ENCODE assay signal across 8 mouse cellular contexts in the genomic region with DNA sequence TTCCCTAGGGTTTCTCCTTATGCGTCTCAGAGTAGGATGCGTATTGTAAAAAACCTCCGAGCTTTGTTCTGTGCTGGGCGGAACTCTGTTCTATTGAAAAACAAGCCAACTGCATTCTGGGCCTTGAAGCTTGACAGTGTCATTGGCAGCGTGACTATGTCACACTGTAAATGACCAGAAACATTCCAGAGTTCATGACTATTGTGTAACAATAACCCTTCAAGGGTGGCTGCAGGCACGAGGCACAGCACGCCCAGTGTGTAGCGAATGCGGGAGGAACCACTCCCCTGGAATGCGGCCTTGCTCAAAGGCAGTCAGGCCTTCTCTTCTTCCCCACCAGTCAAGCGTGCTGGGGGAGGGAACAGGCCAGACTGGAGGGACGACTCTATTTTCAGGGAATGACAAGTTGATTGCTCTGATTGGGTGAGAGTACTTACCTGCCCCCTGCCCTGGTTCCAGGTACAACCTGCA.
DNase-seq lines count a peak whose midpoint lies in the region; ATAC-seq and TF ChIP-seq lines count a peak whose summit lies in the region.

No protein-coding gene starts in this region.

- H3K9ac ChIP-seq in midbrain, postnatal 0 days (replicated peaks; ENCODE audit: low read length, poor library complexity, severe bottlenecking) = no peak overlapping the region
- H3K9ac ChIP-seq in embryonic facial prominence, embryonic 15.5 days = no peak overlapping the region
- H3K9ac ChIP-seq in kidney, embryonic 16.5 days (replicated peaks; ENCODE audit: low read length) = no peak overlapping the region
- no peak overlapping the region for H3K9ac ChIP-seq in neural tube, embryonic 13.5 days

- peak; percentile 46 for DNase-seq in midbrain, embryonic 10.5 days (ENCODE audit: low spot score)
- no peak for DNase-seq in midbrain, postnatal 0 days (ENCODE audit: low spot score)
- no peak for DNase-seq in frontal cortex, postnatal 14 days (ENCODE audit: low spot score in 2 of 2)
- no peak for DNase-seq in right cerebral cortex, adult 2 months (ENCODE audit: low spot score in 2 of 2)

- no peak for ATAC-seq in midbrain, postnatal 0 days (ENCODE audit: low FRiP score)
- ATAC-seq in embryonic facial prominence, embryonic 15.5 days (ENCODE audit: insufficient number of reproducible peaks, low FRiP score, low TSS enrichment, low read depth) = peak; percentile 54; the same call in 1 of the 2 replicates
- peak; percentile 94 for ATAC-seq in kidney, embryonic 16.5 days (ENCODE audit: low FRiP score, low TSS enrichment)
- ATAC-seq in neural tube, embryonic 13.5 days (ENCODE audit: low read depth) = peak; percentile 43; the same call in 1 of the 2 replicates
- ATAC-seq in monocyte, adult 5-6 weeks (replicated peaks; ENCODE audit: insufficient number of reproducible peaks, low FRiP score, low TSS enrichment, poor library complexity, severe bottlenecking) = no peak; the same call in 1 of the 2 replicates

- TF ChIP-seq CTCF in midbrain, postnatal 0 days (IDR thresholded peaks at IDR 0.05) = no peak

- no peak overlapping the region for H3K4me3 ChIP-seq in midbrain, embryonic 10.5 days
- no peak overlapping the region for H3K4me3 ChIP-seq in midbrain, postnatal 0 days (ENCODE audit: low read depth, low read length)
- H3K4me3 ChIP-seq in embryonic facial prominence, embryonic 15.5 days (replicated peaks) = no peak overlapping the region
- H3K4me3 ChIP-seq in kidney, embryonic 16.5 days (ENCODE audit: low read length) = no peak overlapping the region
- no peak overlapping the region for H3K4me3 ChIP-seq in neural tube, embryonic 13.5 days

- H3K9me3 ChIP-seq in midbrain, embryonic 10.5 days (replicated peaks) = no peaks in the 10 kb centered on the region
- H3K9me3 ChIP-seq in midbrain, postnatal 0 days (ENCODE audit: low read length) = no peaks in the 10 kb centered on the region
- H3K9me3 ChIP-seq in embryonic facial prominence, embryonic 15.5 days (replicated peaks) = no peaks in the 10 kb centered on the region
- H3K9me3 ChIP-seq in kidney, embryonic 16.5 days (ENCODE audit: low read length) = no peaks in the 10 kb centered on the region
- H3K9me3 ChIP-seq in neural tube, embryonic 13.5 days = no peaks in the 10 kb centered on the region

- WGBS in midbrain, embryonic 10.5 days = 32% methylated on average over 12 of the region's 12 CpGs
- WGBS in midbrain, postnatal 0 days = 35% methylated on average over 12 of the region's 12 CpGs
- 41% methylated on average over 12 of the region's 12 CpGs for WGBS in embryonic facial prominence, embryonic 15.5 days
- WGBS in kidney, embryonic 16.5 days = 42% methylated on average over 12 of the region's 12 CpGs
- 34% methylated on average over 12 of the region's 12 CpGs for WGBS in neural tube, embryonic 13.5 days

- H3K4me2 ChIP-seq in midbrain, postnatal 0 days (ENCODE audit: low read depth, low read length, poor library complexity, severe bottlenecking) = no peak overlapping the region
- H3K4me2 ChIP-seq in embryonic facial prominence, embryonic 15.5 days (replicated peaks) = no peak overlapping the region
- H3K4me2 ChIP-seq in kidney, embryonic 16.5 days (replicated peaks; ENCODE audit: low read depth, low read length) = peak overlapping the region; percentile 13; the same call in 1 of the 2 replicates
- no peak overlapping the region for H3K4me2 ChIP-seq in neural tube, embryonic 13.5 days

- no peak overlapping the region for H3K27ac ChIP-seq in midbrain, embryonic 10.5 days (replicated peaks)
- no peak overlapping the region for H3K27ac ChIP-seq in midbrain, postnatal 0 days (ENCODE audit: low read depth, low read length)
- H3K27ac ChIP-seq in embryonic facial prominence, embryonic 15.5 days (replicated peaks) = peak overlapping the region; percentile 5; the same call in 1 of the 2 replicates
- H3K27ac ChIP-seq in kidney, embryonic 16.5 days (ENCODE audit: low read length) = peak overlapping the region; percentile 41
- no peak overlapping the region for H3K27ac ChIP-seq in neural tube, embryonic 13.5 days (replicated peaks)

- H3K4me1 ChIP-seq in midbrain, embryonic 10.5 days = peaks cover 7% of the 10 kb centered on the region
- H3K4me1 ChIP-seq in midbrain, postnatal 0 days (ENCODE audit: insufficient read depth, low read length) = no peaks in the 10 kb centered on the region
- H3K4me1 ChIP-seq in embryonic facial prominence, embryonic 15.5 days = no peaks in the 10 kb centered on the region
- H3K4me1 ChIP-seq in kidney, embryonic 16.5 days (ENCODE audit: insufficient read depth, low read length) = no peaks in the 10 kb centered on the region
- H3K4me1 ChIP-seq in neural tube, embryonic 13.5 days (replicated peaks) = no peaks in the 10 kb centered on the region

- H3K36me3 ChIP-seq in midbrain, embryonic 10.5 days = no peaks in the 10 kb centered on the region
- no peaks in the 10 kb centered on the region for H3K36me3 ChIP-seq in midbrain, postnatal 0 days (ENCODE audit: insufficient read depth, low read length)
- H3K36me3 ChIP-seq in embryonic facial prominence, embryonic 15.5 days = no peaks in the 10 kb centered on the region
- no peaks in the 10 kb centered on the region for H3K36me3 ChIP-seq in kidney, embryonic 16.5 days (ENCODE audit: insufficient read depth, low read length)
- no peaks in the 10 kb centered on the region for H3K36me3 ChIP-seq in neural tube, embryonic 13.5 days

- peaks cover 84% of the 10 kb centered on the region for H3K27me3 ChIP-seq in midbrain, embryonic 10.5 days (ENCODE audit: low read depth, poor library complexity, severe bottlenecking)
- H3K27me3 ChIP-seq in midbrain, postnatal 0 days (ENCODE audit: insufficient read depth, low read length) = no peaks in the 10 kb centered on the region
- no peaks in the 10 kb centered on the region for H3K27me3 ChIP-seq in embryonic facial prominence, embryonic 15.5 days
- H3K27me3 ChIP-seq in kidney, embryonic 16.5 days (ENCODE audit: insufficient read depth, low read length) = no peaks in the 10 kb centered on the region
- no peaks in the 10 kb centered on the region for H3K27me3 ChIP-seq in neural tube, embryonic 13.5 days

Comparison
In these comparisons a context has a peak if more than half of its experiments do, and no peak if none do; other contexts are left out.
1. H3K27ac ChIP-seq: peak in embryonic facial prominence, embryonic 15.5 days (single experiment) and kidney, embryonic 16.5 days (single experiment); none in midbrain, embryonic 10.5 days (single experiment), midbrain, postnatal 0 days (single experiment) and neural tube, embryonic 13.5 days (single experiment).
2. ATAC-seq: peak in embryonic facial prominence, embryonic 15.5 days (single experiment), kidney, embryonic 16.5 days (single experiment) and neural tube, embryonic 13.5 days (single experiment); none in midbrain, postnatal 0 days (single experiment) and monocyte, adult 5-6 weeks (single experiment).